Mouse (Mus musculus) C2C12 (cell line): ENCODE results near the gene Syk. TPM values are rescaled to one million over a fixed set of nuclear protein-coding genes. Genes with fewer than 3 reads are reported as not detected.

ENCODE experiments used
- H3K27me3 ChIP-seq: one replicate; pipeline ENCODE4 v1.6.1; 2011; ENCODE audit not compliant: control insufficient read depth, insufficient read depth, insufficient read length
- H3K36me3 ChIP-seq: one replicate; pipeline ENCODE4 v1.6.1; 2011; ENCODE audit not compliant: control insufficient read depth, insufficient read depth
- H3K4me3 ChIP-seq: one replicate; pipeline ENCODE4 v1.5.1; 2011; ENCODE audit warnings: mild to moderate bottlenecking, control low read depth; ENCODE audit not compliant: poor library complexity, insufficient read depth, severe bottlenecking
- H3K79me2 ChIP-seq: one replicate; pipeline ENCODE4 v1.6.1; 2011; ENCODE audit not compliant: control insufficient read depth, insufficient read depth
- H3K79me3 ChIP-seq: one replicate; pipeline ENCODE4 v1.6.1; 2011; ENCODE audit warnings: low read depth, control low read depth
- H3ac ChIP-seq: one replicate; pipeline ENCODE3; 2011; ENCODE audit warnings: low read depth; ENCODE audit not compliant: control insufficient read depth, insufficient read length
- CEBPB ChIP-seq: IDR thresholded peaks from one replicate; pipeline ENCODE4 v1.6.1; 2011; ENCODE audit warnings: low read depth, mild to moderate bottlenecking, control low read depth, moderate library complexity
- CTCF ChIP-seq: IDR thresholded peaks from one replicate; pipeline ENCODE4 v1.5.1; 2011; ENCODE audit not compliant: control insufficient read depth, insufficient read depth, insufficient read length
- FOSL1 ChIP-seq: IDR thresholded peaks from one replicate; pipeline ENCODE4 v1.8.0; 2011; ENCODE audit warnings: mild to moderate bottlenecking, low read length; ENCODE audit not compliant: poor library complexity, insufficient read depth, severe bottlenecking
- MAX ChIP-seq: IDR thresholded peaks from one replicate; pipeline ENCODE4 v1.6.1; 2011; ENCODE audit warnings: mild to moderate bottlenecking, control low read depth
- MYOD1 ChIP-seq: IDR thresholded peaks from one replicate; pipeline ENCODE4 v1.6.1; 2011; ENCODE audit warnings: low read depth; ENCODE audit not compliant: control insufficient read depth, insufficient read length
- MYOG ChIP-seq: IDR thresholded peaks from one replicate; pipeline ENCODE4 v1.6.1; 2011; ENCODE audit not compliant: control insufficient read depth, insufficient read length; ENCODE audit errors: extremely low read depth
- USF1 ChIP-seq: IDR thresholded peaks from one replicate; pipeline ENCODE4 v1.6.1; 2011; ENCODE audit warnings: low read depth, mild to moderate bottlenecking, control low read depth, moderate library complexity
- polyA plus RNA-seq: library from polyadenylated mRNA; unstranded; fragments of >200 nt; fragmentation: generic; extraction: Trizol; gene quantifications from one replicate; pipeline ENCODE4 v1.2.1, GENCODE M21; 2012; ENCODE audit warnings: missing spikeins

Syk gene
- polyA plus RNA-seq, 1 experiment, result 0.50 TPM

- H3K27me3 ChIP-seq, result no peaks in the 10 kb centered on the region
- H3K79me2 ChIP-seq, result no peaks in the 10 kb centered on the region
- TF ChIP-seq CEBPB (no peak), CTCF (no peak), MAX (no peak), MYOD1 (no peak), MYOG (no peak), USF1 (no peak), FOSL1 (no peak)
- no peak overlapping the region for H3K4me3 ChIP-seq
- H3K79me3 ChIP-seq, result no peaks in the 10 kb centered on the region
- H3K36me3 ChIP-seq, result no peaks in the 10 kb centered on the region
- no peak overlapping the region for H3ac ChIP-seq
Measured at GRCm38 (mm10) chr13:52539461-52539860, 43.5 kb upstream of the Syk start.

- Histone ChIP-seq H3K27me3 (no peaks in the 10 kb centered on the region), H3K4me3 (no peak overlapping the region), H3K79me3 (no peaks in the 10 kb centered on the region), H3K79me2 (no peaks in the 10 kb centered on the region), H3K36me3 (no peaks in the 10 kb centered on the region), H3ac (no peak overlapping the region)
- TF ChIP-seq CTCF (no peak), MYOD1 (peak; percentile 77)
Measured at GRCm38 (mm10) chr13:52541385-52542035, 41.5 kb upstream of the Syk start.

GRCm38 (mm10) chr13:52542036-52542526 lies 40.9 kb upstream of the Syk start:
- H3K27me3 ChIP-seq, result no peaks in the 10 kb centered on the region
- TF ChIP-seq CEBPB, result no peak
- no peak for TF ChIP-seq MYOD1
- TF ChIP-seq FOSL1, result no peak
- TF ChIP-seq USF1, result no peak
- no peak for TF ChIP-seq MYOG
- no peak for TF ChIP-seq MAX
- no peak for TF ChIP-seq CTCF
- H3K4me3 ChIP-seq, result no peak overlapping the region
- H3K36me3 ChIP-seq, result no peaks in the 10 kb centered on the region
- H3K79me3 ChIP-seq, result no peaks in the 10 kb centered on the region
- no peaks in the 10 kb centered on the region for H3K79me2 ChIP-seq
- H3ac ChIP-seq, result no peak overlapping the region

- Histone ChIP-seq H3K36me3 (no peaks in the 10 kb centered on the region), H3ac (no peak overlapping the region), H3K79me3 (no peaks in the 10 kb centered on the region), H3K4me3 (no peak overlapping the region), H3K79me2 (no peaks in the 10 kb centered on the region), H3K27me3 (no peaks in the 10 kb centered on the region)
- no peak for TF ChIP-seq MYOG
Measured at GRCm38 (mm10) chr13:52542636-52543035, 40.3 kb upstream of the Syk start.

- no peak overlapping the region for H3K4me3 ChIP-seq
- no peaks in the 10 kb centered on the region for H3K27me3 ChIP-seq
- no peak overlapping the region for H3ac ChIP-seq
- no peaks in the 10 kb centered on the region for H3K36me3 ChIP-seq
- no peaks in the 10 kb centered on the region for H3K79me2 ChIP-seq
- no peaks in the 10 kb centered on the region for H3K79me3 ChIP-seq
- TF ChIP-seq FOSL1, result peak; percentile 98
- no peak for TF ChIP-seq MYOD1
Measured at GRCm38 (mm10) chr13:52546288-52546687, 36.7 kb upstream of the Syk start.

GRCm38 (mm10) chr13:52550690-52551193 lies 32.2 kb upstream of the Syk start:
- Histone ChIP-seq H3K36me3 (no peaks in the 10 kb centered on the region), H3K79me2 (no peaks in the 10 kb centered on the region), H3K79me3 (no peaks in the 10 kb centered on the region), H3K4me3 (no peak overlapping the region), H3ac (no peak overlapping the region), H3K27me3 (no peaks in the 10 kb centered on the region)
- no peak for TF ChIP-seq MAX
- TF ChIP-seq CTCF, result no peak
- no peak for TF ChIP-seq MYOD1
- TF ChIP-seq FOSL1, result no peak
- no peak for TF ChIP-seq MYOG
- TF ChIP-seq USF1, result no peak
- no peak for TF ChIP-seq CEBPB
